Mouse (Mus musculus) forebrain, embryonic 12.5 days (tissue): ENCODE data around the gene Srcin1. TPM values are rescaled to one million over a fixed set of nuclear protein-coding genes. Genes with fewer than 3 reads are reported as not detected.

Source experiments
- ATAC-seq: fragments of 200-750 bp; cut with Nextera tagmentation; 2 replicates; pipeline ENCODE4 v1.8.0; 2017; ENCODE audit warnings: moderate TSS enrichment; ENCODE audit not compliant: low FRiP score
- H3K27ac ChIP-seq: fragments of 300-500 bp; sonication (generic); 2 replicates; pipeline ENCODE4 v1.5.1; 2016; ENCODE audit warnings: mild to moderate bottlenecking
- H3K27me3 ChIP-seq: fragments of 300-500 bp; sonication (generic); 2 replicates; pipeline ENCODE4 v1.6.1; 2016; ENCODE audit warnings: mild to moderate bottlenecking
- H3K36me3 ChIP-seq: fragments of 300-500 bp; sonication (generic); replicated peaks from 2 replicates; pipeline ENCODE4 v1.6.1; 2016; ENCODE audit warnings: mild to moderate bottlenecking
- H3K4me1 ChIP-seq: fragments of 300-500 bp; sonication (generic); 2 replicates; pipeline ENCODE4 v1.6.1; 2016
- H3K4me2 ChIP-seq: fragments of 300-500 bp; sonication (generic); 2 replicates; pipeline ENCODE4 v1.6.1; 2016; ENCODE audit warnings: mild to moderate bottlenecking, moderate library complexity
- H3K4me3 ChIP-seq: fragments of 300-500 bp; sonication (generic); replicated peaks from 2 replicates; pipeline ENCODE4 v1.5.1; 2016; ENCODE audit warnings: mild to moderate bottlenecking
- H3K9ac ChIP-seq: fragments of 300-500 bp; sonication (generic); 2 replicates; pipeline ENCODE4 v1.6.1; 2016; ENCODE audit warnings: mild to moderate bottlenecking
- H3K9me3 ChIP-seq: fragments of 300-500 bp; sonication (generic); 2 replicates; pipeline ENCODE4 v1.6.1; 2016
- WGBS: fragments of 180-500 bp; shearing (Covaris S2); methylation state at CpG from one replicate; pipeline ENCODE4 v1.1.7; 2016; 5-methylcytosine and 5-hydroxymethylcytosine counted together
- polyA plus RNA-seq: library from polyadenylated mRNA; unstranded; fragments of >200 nt; fragmentation: Nextera tagmentation; extraction: Ambion mirVana; gene quantifications from 2 replicates; pipeline ENCODE4 v1.2.1, GENCODE M21; 2016

The Srcin1 gene
- polyA plus RNA-seq, 1 experiment from 2014 or later, result 5.7 TPM

- H3K9me3 ChIP-seq, result no peaks in the 10 kb centered on the region
- H3K27ac ChIP-seq, result no peak overlapping the region
- no peak overlapping the region for H3K9ac ChIP-seq
- H3K4me3 ChIP-seq, result no peak overlapping the region
- H3K4me2 ChIP-seq, result no peak overlapping the region
- H3K4me1 ChIP-seq, result peaks cover 32% of the 10 kb centered on the region
- ATAC-seq, result no peak
- WGBS, result 53% methylated on average over 5 of the region's 5 CpGs
- no peaks in the 10 kb centered on the region for H3K36me3 ChIP-seq
- H3K27me3 ChIP-seq, result no peaks in the 10 kb centered on the region; the same call in 1 of the 2 replicates
Measured at GRCm38 (mm10) chr11:97509058-97509457, 66.9 kb downstream of the Srcin1 start.

- Histone ChIP-seq H3K27me3 (peaks cover 3% of the 10 kb centered on the region; the same call in 1 of the 2 replicates), H3K4me3 (no peak overlapping the region), H3K9ac (no peak overlapping the region), H3K4me1 (peaks cover 32% of the 10 kb centered on the region), H3K9me3 (no peaks in the 10 kb centered on the region), H3K27ac (no peak overlapping the region), H3K36me3 (no peaks in the 10 kb centered on the region), H3K4me2 (no peak overlapping the region)
- WGBS, result 83% methylated on average over 3 of the region's 3 CpGs
- ATAC-seq, result no peak
Measured at GRCm38 (mm10) chr11:97508198-97508597, 67.8 kb downstream of the Srcin1 start.

- Histone ChIP-seq H3K36me3 (no peaks in the 10 kb centered on the region), H3K4me2 (no peak overlapping the region), H3K9me3 (no peaks in the 10 kb centered on the region), H3K27ac (no peak overlapping the region), H3K9ac (no peak overlapping the region), H3K27me3 (peaks cover 20% of the 10 kb centered on the region), H3K4me1 (peaks cover 22% of the 10 kb centered on the region), H3K4me3 (no peak overlapping the region)
- 59% methylated on average over 8 of the region's 8 CpGs for WGBS
- no peak for ATAC-seq
Measured at GRCm38 (mm10) chr11:97506331-97506730, 69.7 kb downstream of the Srcin1 start.

- ATAC-seq, result no peak
- Histone ChIP-seq H3K4me2 (no peak overlapping the region), H3K27me3 (peaks cover 25% of the 10 kb centered on the region), H3K27ac (no peak overlapping the region), H3K9ac (no peak overlapping the region), H3K9me3 (no peaks in the 10 kb centered on the region), H3K4me1 (peaks cover 24% of the 10 kb centered on the region), H3K4me3 (no peak overlapping the region), H3K36me3 (no peaks in the 10 kb centered on the region)
- 86% methylated on average over 4 of the region's 4 CpGs for WGBS
Measured at GRCm38 (mm10) chr11:97505784-97506183, 70.2 kb downstream of the Srcin1 start.

- peaks cover 55% of the 10 kb centered on the region for H3K27me3 ChIP-seq
- ATAC-seq, result no peak
- H3K4me2 ChIP-seq, result no peak overlapping the region
- H3K4me3 ChIP-seq, result no peak overlapping the region
- H3K9ac ChIP-seq, result no peak overlapping the region
- WGBS, result 85% methylated on average over 4 of the region's 4 CpGs
- H3K27ac ChIP-seq, result no peak overlapping the region
- no peaks in the 10 kb centered on the region for H3K9me3 ChIP-seq
- H3K36me3 ChIP-seq, result no peaks in the 10 kb centered on the region
- peaks cover 22% of the 10 kb centered on the region for H3K4me1 ChIP-seq
Measured at GRCm38 (mm10) chr11:97502846-97503245, 73.1 kb downstream of the Srcin1 start.

GRCm38 (mm10) chr11:97502383-97502782 lies 73.6 kb downstream of the Srcin1 start:
- peaks cover 59% of the 10 kb centered on the region for H3K27me3 ChIP-seq

GRCm38 (mm10) chr11:97500720-97501448 lies 75.1 kb downstream of the Srcin1 start:
- WGBS, result 9% methylated on average over 51 of the region's 51 CpGs
- ATAC-seq, result peak; percentile 45
- Histone ChIP-seq H3K4me3 (peak overlapping the region; percentile 48), H3K9me3 (no peaks in the 10 kb centered on the region), H3K36me3 (no peaks in the 10 kb centered on the region), H3K27me3 (peaks cover 66% of the 10 kb centered on the region), H3K4me1 (peaks cover 22% of the 10 kb centered on the region), H3K4me2 (peak overlapping the region; percentile 77), H3K27ac (no peak overlapping the region), H3K9ac (peak overlapping the region; percentile 44)

More at GRCm38 (mm10) chr11:97502383-97502782, 73.6 kb downstream of the Srcin1 start:
- no peak for ATAC-seq
- no peak overlapping the region for H3K9ac ChIP-seq
- H3K4me2 ChIP-seq, result no peak overlapping the region
- H3K27ac ChIP-seq, result no peak overlapping the region
- H3K4me1 ChIP-seq, result peaks cover 22% of the 10 kb centered on the region
- H3K4me3 ChIP-seq, result no peak overlapping the region
- WGBS, result 38% methylated on average over 9 of the region's 9 CpGs
- no peaks in the 10 kb centered on the region for H3K9me3 ChIP-seq
- no peaks in the 10 kb centered on the region for H3K36me3 ChIP-seq

GRCm38 (mm10) chr11:97499865-97500719 lies 75.9 kb downstream of the Srcin1 start, which contains the start of gene 4933428G20Rik:
4933428G20Rik (minus strand) TSS chr11:97500340.
- WGBS, result 7% methylated on average over 73 of the region's 88 CpGs
- no peak within 1 kb of the TSS for H3K27ac ChIP-seq
- peak within 1 kb of the TSS; percentile 77 for H3K4me2 ChIP-seq
- peak within 1 kb of the TSS; percentile 44 for H3K9ac ChIP-seq
- H3K4me1 ChIP-seq, result peaks cover 22% of the 10 kb centered on the region
- H3K36me3 ChIP-seq, result no peaks in the 10 kb centered on the region
- ATAC-seq, result peak; percentile 67
- no peaks in the 10 kb centered on the region for H3K9me3 ChIP-seq
- peaks cover 66% of the 10 kb centered on the region for H3K27me3 ChIP-seq
- peak within 1 kb of the TSS; percentile 48 for H3K4me3 ChIP-seq

- 0 out of 2 replicates have a peak, but pooled peaks cover 8% of the 10 kb centered on the region for H3K36me3 ChIP-seq
- H3K4me1 ChIP-seq, result peaks cover 22% of the 10 kb centered on the region
- ATAC-seq, result no peak
- no peak overlapping the region for H3K4me2 ChIP-seq
- H3K27ac ChIP-seq, result no peak overlapping the region
- 91% methylated on average over 4 of the region's 4 CpGs for WGBS
- no peak overlapping the region for H3K9ac ChIP-seq
- H3K4me3 ChIP-seq, result no peak overlapping the region
- peaks cover 58% of the 10 kb centered on the region for H3K27me3 ChIP-seq
- no peaks in the 10 kb centered on the region for H3K9me3 ChIP-seq
Measured at GRCm38 (mm10) chr11:97497543-97497942, 78.4 kb downstream of the Srcin1 start.

- H3K4me2 ChIP-seq, result no peak overlapping the region
- no peak overlapping the region for H3K27ac ChIP-seq
- H3K9ac ChIP-seq, result no peak overlapping the region
- H3K9me3 ChIP-seq, result no peaks in the 10 kb centered on the region
- H3K4me1 ChIP-seq, result 0 out of 2 replicates have a peak, but pooled peaks cover 4% of the 10 kb centered on the region
- WGBS, result 77% methylated on average over 3 of the region's 3 CpGs
- peaks cover 8% of the 10 kb centered on the region; the same call in 1 of the 2 replicates for H3K36me3 ChIP-seq
- H3K4me3 ChIP-seq, result no peak overlapping the region
- no peak for ATAC-seq
- peaks cover 22% of the 10 kb centered on the region for H3K27me3 ChIP-seq
Measured at GRCm38 (mm10) chr11:97492836-97493235, 83.2 kb downstream of the Srcin1 start.

- H3K9ac ChIP-seq, result no peak overlapping the region
- no peak overlapping the region for H3K27ac ChIP-seq
- H3K4me3 ChIP-seq, result no peak overlapping the region
- H3K4me1 ChIP-seq, result 0 out of 2 replicates have a peak, but pooled peaks cover 4% of the 10 kb centered on the region
- no peak overlapping the region for H3K4me2 ChIP-seq
- no peaks in the 10 kb centered on the region for H3K9me3 ChIP-seq
- peaks cover 8% of the 10 kb centered on the region for H3K36me3 ChIP-seq
- no peak for ATAC-seq
- 78% methylated on average over 10 of the region's 10 CpGs for WGBS
- peaks cover 14% of the 10 kb centered on the region; the same call in 1 of the 2 replicates for H3K27me3 ChIP-seq
Measured at GRCm38 (mm10) chr11:97491640-97492039, 84.3 kb downstream of the Srcin1 start.
